Mouse (Mus musculus): ENCODE data around the gene A630089N07Rik. TPM values are rescaled to one million over a fixed set of nuclear protein-coding genes. Genes with fewer than 3 reads are reported as not detected.
"Not testable (repeated sequence)": the region's sequence is repeated elsewhere in the genome, so short reads cannot be mapped to it uniquely, and the experiment has no call there.

The A630089N07Rik gene
- polyA plus RNA-seq, 1 experiment = 15.7 TPM

GRCm38 (mm10) chr16:97996616-97997382, 85.5 kb downstream of the A630089N07Rik start, which contains the start of gene B230307C23Rik:
B230307C23Rik (plus strand) TSS chr16:97997315.
- no peak for TF ChIP-seq CTCF (IDR thresholded peaks at IDR 0.05; ENCODE audit: borderline replicate concordance, insufficient read depth, low read length)
- TF ChIP-seq POLR2A (IDR thresholded peaks at IDR 0.05; ENCODE audit: low read depth, low read length) = peak; percentile 74
- Histone ChIP-seq H3K4me3 (ENCODE audit: insufficient read depth, low read length) (peak within 1 kb of the TSS; percentile 86), H3K4me1 (ENCODE audit: control insufficient read depth, insufficient read depth, low read length) (0 out of 2 replicates have a peak, but pooled peaks cover 2% of the 10 kb centered on the region), H3K27ac (ENCODE audit: insufficient read depth, low read length) (peak within 1 kb of the TSS; percentile 60)

- Histone ChIP-seq H3K4me1 (ENCODE audit: control insufficient read depth, insufficient read depth, low read length) (0 out of 2 replicates have a peak, but pooled peaks cover 2% of the 10 kb centered on the region), H3K4me3 (ENCODE audit: insufficient read depth, low read length) (no peak overlapping the region), H3K27ac (ENCODE audit: insufficient read depth, low read length) (peak overlapping the region; percentile 29; the same call in 1 of the 2 replicates)
- no peak for TF ChIP-seq POLR2A (IDR thresholded peaks at IDR 0.05; ENCODE audit: low read depth, low read length)
- no peak for TF ChIP-seq CTCF (IDR thresholded peaks at IDR 0.05; ENCODE audit: borderline replicate concordance, insufficient read depth, low read length)
Measured at GRCm38 (mm10) chr16:97995849-97996615, 86.2 kb downstream of the A630089N07Rik start.

- H3K4me1 ChIP-seq (ENCODE audit: control insufficient read depth, insufficient read depth, low read length); H3K4me3 ChIP-seq (ENCODE audit: insufficient read depth, low read length); H3K27ac ChIP-seq (ENCODE audit: insufficient read depth, low read length): not testable (repeated sequence)
Measured at GRCm38 (mm10) chr16:97992477-97992876, 89.8 kb downstream of the A630089N07Rik start.

- no peak for TF ChIP-seq POLR2A (IDR thresholded peaks at IDR 0.05; ENCODE audit: low read depth, low read length)
- no peak for TF ChIP-seq CTCF (IDR thresholded peaks at IDR 0.05; ENCODE audit: borderline replicate concordance, insufficient read depth, low read length)
- Histone ChIP-seq H3K4me1 (ENCODE audit: control insufficient read depth, insufficient read depth, low read length) (0 out of 2 replicates have a peak, but pooled peaks cover 2% of the 10 kb centered on the region), H3K4me3 (ENCODE audit: insufficient read depth, low read length) (no peak overlapping the region), H3K27ac (ENCODE audit: insufficient read depth, low read length) (no peak overlapping the region)
Measured at GRCm38 (mm10) chr16:97991517-97991916, 90.7 kb downstream of the A630089N07Rik start.

- no peak overlapping the region for H3K4me3 ChIP-seq (ENCODE audit: insufficient read depth, low read length)
- H3K4me1 ChIP-seq (ENCODE audit: control insufficient read depth, insufficient read depth, low read length) = no peaks in the 10 kb centered on the region
- H3K27ac ChIP-seq (ENCODE audit: insufficient read depth, low read length) = no peak overlapping the region
- TF ChIP-seq CTCF (IDR thresholded peaks at IDR 0.05; ENCODE audit: borderline replicate concordance, insufficient read depth, low read length) (no peak), POLR2A (IDR thresholded peaks at IDR 0.05; ENCODE audit: low read depth, low read length) (no peak)
Measured at GRCm38 (mm10) chr16:97984589-97984988, 97.7 kb downstream of the A630089N07Rik start.

- TF ChIP-seq POLR2A (IDR thresholded peaks at IDR 0.05; ENCODE audit: low read depth, low read length) (no peak), CTCF (IDR thresholded peaks at IDR 0.05; ENCODE audit: borderline replicate concordance, insufficient read depth, low read length) (no peak)
- Histone ChIP-seq H3K4me3 (ENCODE audit: insufficient read depth, low read length) (no peak overlapping the region), H3K4me1 (ENCODE audit: control insufficient read depth, insufficient read depth, low read length) (no peaks in the 10 kb centered on the region), H3K27ac (ENCODE audit: insufficient read depth, low read length) (no peak overlapping the region)
Measured at GRCm38 (mm10) chr16:97981362-97981761, 100.9 kb downstream of the A630089N07Rik start.

GRCm38 (mm10) chr16:97977722-97978121, 104.5 kb downstream of the A630089N07Rik start:
- H3K4me1 ChIP-seq (ENCODE audit: control insufficient read depth, insufficient read depth, low read length) = no peaks in the 10 kb centered on the region
- no peak for TF ChIP-seq CTCF (IDR thresholded peaks at IDR 0.05; ENCODE audit: borderline replicate concordance, insufficient read depth, low read length)
- no peak for TF ChIP-seq POLR2A (IDR thresholded peaks at IDR 0.05; ENCODE audit: low read depth, low read length)
- H3K27ac ChIP-seq (ENCODE audit: insufficient read depth, low read length) = no peak overlapping the region
- H3K4me3 ChIP-seq (ENCODE audit: insufficient read depth, low read length) = no peak overlapping the region

GRCm38 (mm10) chr16:97977277-97977676, 105.0 kb downstream of the A630089N07Rik start:
- Histone ChIP-seq H3K4me1 (ENCODE audit: control insufficient read depth, insufficient read depth, low read length) (no peaks in the 10 kb centered on the region), H3K4me3 (ENCODE audit: insufficient read depth, low read length) (no peak overlapping the region), H3K27ac (ENCODE audit: insufficient read depth, low read length) (no peak overlapping the region)
- TF ChIP-seq CTCF (IDR thresholded peaks at IDR 0.05; ENCODE audit: borderline replicate concordance, insufficient read depth, low read length) (no peak), POLR2A (IDR thresholded peaks at IDR 0.05; ENCODE audit: low read depth, low read length) (no peak)

- no peak overlapping the region for H3K4me3 ChIP-seq (ENCODE audit: insufficient read depth, low read length)
- TF ChIP-seq POLR2A (IDR thresholded peaks at IDR 0.05; ENCODE audit: low read depth, low read length) (no peak), CTCF (IDR thresholded peaks at IDR 0.05; ENCODE audit: borderline replicate concordance, insufficient read depth, low read length) (no peak)
- H3K4me1 ChIP-seq (ENCODE audit: control insufficient read depth, insufficient read depth, low read length) = peaks cover 2% of the 10 kb centered on the region; the same call in 1 of the 2 replicates
- no peak overlapping the region for H3K27ac ChIP-seq (ENCODE audit: insufficient read depth, low read length)
Measured at GRCm38 (mm10) chr16:97963956-97964540, 118.2 kb downstream of the A630089N07Rik start.

Data from embryonic fibroblast, embryonic 13.5 days (primary cell).